ENCODE assay signal across 8 mouse cellular contexts in the genomic region with DNA sequence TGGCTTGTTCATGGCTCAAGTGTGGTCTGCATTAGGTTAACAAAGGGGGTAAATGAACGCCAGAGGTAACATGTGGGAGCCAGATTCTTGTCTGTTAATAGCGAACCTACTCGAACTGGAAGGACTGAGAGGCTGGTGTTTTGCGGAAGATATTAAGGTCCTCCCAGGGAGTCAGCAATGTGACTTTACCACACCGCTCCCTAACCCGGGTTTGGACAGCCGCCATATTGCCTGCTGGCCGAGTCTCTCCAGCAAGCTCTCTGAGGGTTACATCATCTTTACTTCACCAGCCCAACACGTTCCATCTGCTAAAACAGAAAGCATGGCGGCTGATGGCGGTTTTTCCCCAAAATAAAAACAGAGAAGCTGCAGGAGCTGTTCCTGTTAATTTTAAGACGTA. TPM values are rescaled to one million over a fixed set of nuclear protein-coding genes. Genes with fewer than 3 reads are reported as not detected.
DNase-seq lines count a peak whose midpoint lies in the region; ATAC-seq and TF ChIP-seq lines count a peak whose summit lies in the region.

No protein-coding gene starts in this region.

- intact Hi-C loops in left cerebral cortex, postnatal 4 days (cut with DNase I), result no loop called here
- intact Hi-C loops in left cerebral cortex, postnatal 14 days (cut with DNase I), result no loop called here

- no peak for ATAC-seq in megakaryocyte-erythroid progenitor cell, adult 5-6 weeks (replicated peaks; ENCODE audit: low FRiP score, low TSS enrichment, poor library complexity, severe bottlenecking)
- ATAC-seq in megakaryocyte, adult 5-6 weeks (ENCODE audit: poor library complexity, severe bottlenecking), result no peak
- no peak for ATAC-seq in frontal cortex, adult (ENCODE audit: low TSS enrichment)

- DNase-seq in left cerebral cortex, postnatal 4 days, result peak; percentile 49
- DNase-seq in left cerebral cortex, postnatal 14 days (ENCODE audit: low spot score in 2 of 2), result no peak
- peak; percentile 24 for DNase-seq in brain, embryonic 14.5 days (ENCODE audit: low read depth)
- DNase-seq in heart, adult 8-10 months (ENCODE audit: low spot score), result peak; percentile 50
- DNase-seq in lung, postnatal 14 days, result peak; percentile 66

- no peak for TF ChIP-seq POLR2A in brain, embryonic 14.5 days (IDR thresholded peaks at IDR 0.05; ENCODE audit: borderline replicate concordance, extremely low read depth, insufficient read depth, insufficient read length, poor library complexity, severe bottlenecking)

- no peak for TF ChIP-seq CTCF in brain, embryonic 14.5 days (IDR thresholded peaks at IDR 0.05; ENCODE audit: borderline replicate concordance, extremely low read depth, insufficient read depth, insufficient read length)

RNA-seq across cellular contexts. Expression of gene Pkd2, which starts 6.5 kb away (rescaled TPM):
- 10 to 100 TPM; 28.1 to 29.4 TPM for total RNA-seq in left cerebral cortex, postnatal 4 days (2021)
- total RNA-seq in left cerebral cortex, postnatal 14 days (2021), result 10 to 100 TPM; 25.2 to 26.7 TPM
- 33.5 TPM in 2 replicates for polyA plus RNA-seq in brain, embryonic 14.5 days (2012; rRNA removed)
- 10 to 100 TPM; 17.0 to 18.9 (median 18.2) TPM for total RNA-seq in heart, adult 8-10 months (2022)
- 2.6 and 5.4 TPM in 2 replicates for total RNA-seq in megakaryocyte-erythroid progenitor cell, adult 5-6 weeks (2014; fragmentation: Nextera tagmentation)
- total RNA-seq in megakaryocyte-erythroid progenitor cell, adult 5-6 weeks (2017), result 2.4 and 2.6 TPM in 2 replicates
- total RNA-seq in megakaryocyte, adult 5-6 weeks (2015), result 1.8 and 3.0 TPM in 2 replicates
- total RNA-seq in megakaryocyte, adult 5-6 weeks (2017), result 3.3 and 3.4 TPM in 2 replicates

RNA-seq across cellular contexts. Expression of gene Spp1, which starts 30.8 kb away (rescaled TPM):
- total RNA-seq in left cerebral cortex, postnatal 4 days (2021), result 10 to 100 TPM in 1 of 2 experiments, 1 to 10 TPM in 1; 6.7 to 11.5 TPM
- total RNA-seq in left cerebral cortex, postnatal 14 days (2021), result 1 to 10 TPM; 7.5 TPM
- polyA plus RNA-seq in brain, embryonic 14.5 days (2012; rRNA removed), result 6.7 and 20.1 TPM in 2 replicates
- total RNA-seq in heart, adult 8-10 months (2022), result under 1 TPM in 3 of 4 experiments, not detected in 1; 0.30 to 0.80 (median 0.37) TPM
- not detected in 2 replicates for total RNA-seq in megakaryocyte-erythroid progenitor cell, adult 5-6 weeks (2014; fragmentation: Nextera tagmentation)
- 0.76 TPM in 1 of 2 replicates, not detected in the other for total RNA-seq in megakaryocyte-erythroid progenitor cell, adult 5-6 weeks (2017)
- 16.5 and 20.4 TPM in 2 replicates for total RNA-seq in megakaryocyte, adult 5-6 weeks (2015)
- 9.6 and 11.2 TPM in 2 replicates for total RNA-seq in megakaryocyte, adult 5-6 weeks (2017)

RNA-seq across cellular contexts. Expression of gene BC005561, which starts 42.4 kb away (rescaled TPM):
- 10 to 100 TPM; 14.8 to 15.1 TPM for total RNA-seq in left cerebral cortex, postnatal 4 days (2021)
- 10 to 100 TPM; 13.0 to 14.4 TPM for total RNA-seq in left cerebral cortex, postnatal 14 days (2021)
- polyA plus RNA-seq in brain, embryonic 14.5 days (2012; rRNA removed), result 3.7 and 4.0 TPM in 2 replicates
- total RNA-seq in heart, adult 8-10 months (2022), result 1 to 10 TPM; 3.5 to 4.7 (median 3.7) TPM
- total RNA-seq in megakaryocyte-erythroid progenitor cell, adult 5-6 weeks (2014; fragmentation: Nextera tagmentation), result 17.4 and 17.6 TPM in 2 replicates
- 9.7 and 21.9 TPM in 2 replicates for total RNA-seq in megakaryocyte-erythroid progenitor cell, adult 5-6 weeks (2017)
- total RNA-seq in megakaryocyte, adult 5-6 weeks (2015), result 3.3 and 5.6 TPM in 2 replicates
- total RNA-seq in megakaryocyte, adult 5-6 weeks (2017), result 3.5 and 4.5 TPM in 2 replicates

Comparison
In these comparisons a context has a peak if more than half of its experiments do, and no peak if none do; other contexts are left out.
1. DNase-seq: peak in left cerebral cortex, postnatal 4 days (single experiment), brain, embryonic 14.5 days (single experiment), heart, adult 8-10 months (single experiment) and lung, postnatal 14 days (single experiment); none in left cerebral cortex, postnatal 14 days (0 of 2).
2. RNA of gene Spp1, which starts 30.8 kb away (total RNA-seq): 9.6 to 20.4 TPM in megakaryocyte, adult 5-6 weeks, 6.7 to 11.5 TPM in left cerebral cortex, postnatal 4 days and 7.5 TPM in left cerebral cortex, postnatal 14 days; 0.30 to 0.80 TPM in heart, adult 8-10 months and 0.76 TPM in megakaryocyte-erythroid progenitor cell, adult 5-6 weeks; every median in the first group is over 4 times any median in the second.